Mouse (Mus musculus): ENCODE data around the gene B9d1.

- TF ChIP-seq CTCF (IDR thresholded peaks at IDR 0.05) (no peak), POLR2A (IDR thresholded peaks at IDR 0.05; ENCODE audit: insufficient read depth, low read depth, low read length) (peak; percentile 49; the same call in 1 of the 2 replicates)
Measured at GRCm38 (mm10) chr11:61533571-61533970, 28.6 kb downstream of the B9d1 start.
